Mouse (Mus musculus): ENCODE results near the gene Gm17364. TPM values are rescaled to one million over a fixed set of nuclear protein-coding genes. Genes with fewer than 3 reads are reported as not detected.

The Gm17364 gene
- polyA plus RNA-seq, 1 experiment: not detected

Other genes with a start within 250 kb of the Gm17364 start
- gene Mak, start 194.3 kb downstream of the Gm17364 start, polyA plus RNA-seq (2012; rRNA removed): 1.9 TPM in 2 replicates
- gene Gcm2, start 162.9 kb downstream of the Gm17364 start, polyA plus RNA-seq (2012; rRNA removed): not detected in 2 replicates
- 0.06 and 0.16 TPM in 2 replicates for gene Sycp2l, start 159.7 kb downstream of the Gm17364 start, polyA plus RNA-seq (2012; rRNA removed)
- 15.2 and 16.6 TPM in 2 replicates for gene Elovl2, start 53.6 kb downstream of the Gm17364 start, polyA plus RNA-seq (2012; rRNA removed)
- gene Smim13, start 24.1 kb downstream of the Gm17364 start, polyA plus RNA-seq (2012; rRNA removed): 101 and 102 TPM in 2 replicates
- gene Nedd9, start 213.4 kb upstream of the Gm17364 start, polyA plus RNA-seq (2012; rRNA removed): 4.4 and 4.9 TPM in 2 replicates

Data from frontal cortex, adult 2 months (tissue).